Mouse (Mus musculus) CH12.LX (cell line): ENCODE results near the gene Synpo2.

ENCODE experiments used
- CTCF ChIP-seq, 2 experiments: IDR thresholded peaks in 1 of 2; conservative IDR thresholded peaks in 1 of 2; 2 replicates each; pipeline ENCODE4 v1.5.1; 2011 to 2012; ENCODE audit warnings: low read depth in 2 of 2, low read length in 2 of 2, improper control_type of control experiment in 1 of 2, inconsistent platforms in 1 of 2, mild to moderate bottlenecking in 1 of 2, moderate library complexity in 1 of 2
- EP300 ChIP-seq: IDR thresholded peaks from 2 replicates; pipeline ENCODE4 v1.6.1; 2011; ENCODE audit warnings: low read length, improper control_type of control experiment
- MAFK ChIP-seq: IDR thresholded peaks from 2 replicates; pipeline ENCODE4 v1.6.1; 2011; ENCODE audit warnings: low read length, improper control_type of control experiment; ENCODE audit not compliant: insufficient replicate concordance
- MYC ChIP-seq: IDR thresholded peaks from 2 replicates; pipeline ENCODE4 v1.6.1; 2011; ENCODE audit warnings: low read depth, mild to moderate bottlenecking, improper control_type of control experiment, low read length
- POLR2A ChIP-seq: IDR thresholded peaks from 2 replicates; pipeline ENCODE4 v1.6.1; 2011; ENCODE audit warnings: low read depth, mild to moderate bottlenecking, improper control_type of control experiment, low read length
- ZC3H11A ChIP-seq: IDR thresholded peaks from 2 replicates; pipeline ENCODE4 v1.6.1; 2012; ENCODE audit warnings: low read depth, mild to moderate bottlenecking, inconsistent platforms, low read length, improper control_type of control experiment

DNA sequence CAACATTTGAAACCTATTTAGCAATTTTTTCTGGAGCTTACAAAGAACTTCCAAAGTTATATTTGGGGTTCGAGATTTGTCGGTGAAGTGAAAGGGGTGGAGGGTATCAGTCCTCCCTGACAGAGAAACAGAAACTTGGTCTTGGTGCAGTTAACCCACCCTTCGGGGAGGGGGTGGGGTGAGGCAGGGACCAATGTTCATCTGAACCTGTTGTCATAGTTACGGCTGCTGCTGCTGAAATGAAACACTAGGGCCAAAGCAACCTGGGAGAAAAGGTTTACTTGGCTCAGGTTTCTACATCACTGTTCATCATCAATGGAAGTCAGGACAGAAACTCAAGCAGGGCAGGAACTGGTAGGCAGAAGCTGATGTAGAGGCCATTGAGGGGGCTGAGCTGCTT lies 66.6 kb downstream of the Synpo2 start:
- TF ChIP-seq MYC (no peak), CTCF (conservative IDR thresholded peaks at IDR 0.05 in 1 of 2, IDR thresholded peaks at IDR 0.05 in 1 of 2; ENCODE audit: low read depth in 2 of 2, low read length in 2 of 2) (no peak), MAFK (no peak), EP300 (no peak), POLR2A (no peak), ZC3H11A (no peak)
